Mouse (Mus musculus) liver, adult 2 months (tissue): ENCODE results near the gene Ccdc136.
"Not testable (repeated sequence)": the region's sequence is repeated elsewhere in the genome, so short reads cannot be mapped to it uniquely, and the experiment has no call there.

Experiments
- CTCF ChIP-seq: fragments of 200-500 bp; IDR thresholded peaks from 2 replicates; pipeline ENCODE4 v1.5.1; 2011; ENCODE audit warnings: low read depth, low read length, control low read depth
- POLR2A ChIP-seq: fragments of 200-500 bp; IDR thresholded peaks from 2 replicates; pipeline ENCODE4 v1.6.1; 2011; ENCODE audit warnings: low read length, control low read depth; ENCODE audit not compliant: insufficient read depth; ENCODE audit errors: extremely low read depth

GRCm38 (mm10) chr6:29390500-29390899 is 5.6 kb upstream of the Ccdc136 start:
- TF ChIP-seq CTCF, POLR2A: not testable (repeated sequence)
